Mouse (Mus musculus): ENCODE measurements around the gene Dok7.
A peak's percentile ranks its signal among the peaks of the same experiment; 100 is the strongest.

Dok7 gene

GRCm38 (mm10) chr5:35058216-35058615 is 1.6 kb downstream of the Dok7 start:
- DNase-seq, result no peak

- no peak for DNase-seq
Observed at GRCm38 (mm10) chr5:35060098-35060497, 3.5 kb downstream of the Dok7 start.

- no peak for DNase-seq
Observed at GRCm38 (mm10) chr5:35069841-35070240, 13.3 kb downstream of the Dok7 start.

GRCm38 (mm10) chr5:35070314-35070713 is 13.7 kb downstream of the Dok7 start:
- DNase-seq, result no peak

- DNase-seq, result no peak
Observed at GRCm38 (mm10) chr5:35070953-35071352, 14.4 kb downstream of the Dok7 start.

GRCm38 (mm10) chr5:35071855-35072254 is 15.3 kb downstream of the Dok7 start:
- no peak for DNase-seq

GRCm38 (mm10) chr5:35073235-35073634 is 16.7 kb downstream of the Dok7 start:
- no peak for DNase-seq

GRCm38 (mm10) chr5:35073992-35074391 is 17.4 kb downstream of the Dok7 start:
- no peak for DNase-seq

GRCm38 (mm10) chr5:35076369-35076768 is 19.8 kb downstream of the Dok7 start:
- DNase-seq, result no peak

GRCm38 (mm10) chr5:35079101-35079500 is 22.5 kb downstream of the Dok7 start:
- no peak for DNase-seq

GRCm38 (mm10) chr5:35084913-35085312 is 28.3 kb downstream of the Dok7 start:
- no peak for DNase-seq

- peak; percentile 85 for DNase-seq
Observed at GRCm38 (mm10) chr5:35088785-35089613, 32.4 kb downstream of the Dok7 start.

GRCm38 (mm10) chr5:35089614-35089963 is 33.0 kb downstream of the Dok7 start:
- DNase-seq, result no peak

GRCm38 (mm10) chr5:35091636-35092035 is 35.1 kb downstream of the Dok7 start:
- no peak for DNase-seq

- DNase-seq, result no peak
Observed at GRCm38 (mm10) chr5:35103086-35103485, 46.5 kb downstream of the Dok7 start.

GRCm38 (mm10) chr5:35103528-35103927 is 47.0 kb downstream of the Dok7 start:
- DNase-seq, result no peak

GRCm38 (mm10) chr5:35104183-35104959 is 47.8 kb downstream of the Dok7 start:
- DNase-seq, result peak; percentile 76

- DNase-seq, result peak; percentile 85
Observed at GRCm38 (mm10) chr5:35104960-35105921, 48.7 kb downstream of the Dok7 start, which contains the start of gene Lrpap1. Lrpap1 (minus strand) TSS chr5:35105766.

- no peak for DNase-seq
Observed at GRCm38 (mm10) chr5:35105922-35106298, 49.3 kb downstream of the Dok7 start.

GRCm38 (mm10) chr5:35112444-35112843 is 55.9 kb downstream of the Dok7 start:
- no peak for DNase-seq

- DNase-seq, result no peak
Observed at GRCm38 (mm10) chr5:35116002-35116401, 59.4 kb downstream of the Dok7 start.

- DNase-seq, result no peak
Observed at GRCm38 (mm10) chr5:35117633-35118032, 61.1 kb downstream of the Dok7 start.

- DNase-seq, result no peak
Observed at GRCm38 (mm10) chr5:35118418-35118817, 61.9 kb downstream of the Dok7 start.
